Mouse (Mus musculus): ENCODE data around the gene Spon1.

DNA sequence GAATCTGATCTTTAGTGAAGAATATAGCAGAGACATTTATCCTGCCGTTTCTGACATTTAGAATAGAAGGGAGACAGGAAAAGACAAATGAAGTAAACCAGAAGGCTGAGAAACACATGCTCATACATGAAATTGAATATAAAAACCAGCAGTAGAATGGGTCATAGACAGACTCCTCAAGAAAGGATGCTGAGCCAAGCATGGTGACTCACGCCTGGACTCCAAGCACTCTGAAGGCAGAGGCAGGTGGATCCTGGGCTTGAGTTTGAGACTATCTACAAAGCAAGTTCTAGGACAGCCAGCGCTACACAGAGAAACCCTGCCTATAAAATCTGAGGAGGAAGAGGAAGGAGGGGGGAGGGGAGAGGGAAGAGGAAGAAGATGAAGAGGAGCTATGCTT is 324.4 kb downstream of the Spon1 start:
- TF ChIP-seq POLR2A (IDR thresholded peaks at IDR 0.05; ENCODE audit: insufficient read depth, low read length), result no peak
- TF ChIP-seq CTCF (IDR thresholded peaks at IDR 0.05; ENCODE audit: low read depth, low read length), result no peak

Measured in ES-Bruce4 (cell line).